Comparison of ENCODE assay signal across 9 mouse cellular contexts in the genomic region with DNA sequence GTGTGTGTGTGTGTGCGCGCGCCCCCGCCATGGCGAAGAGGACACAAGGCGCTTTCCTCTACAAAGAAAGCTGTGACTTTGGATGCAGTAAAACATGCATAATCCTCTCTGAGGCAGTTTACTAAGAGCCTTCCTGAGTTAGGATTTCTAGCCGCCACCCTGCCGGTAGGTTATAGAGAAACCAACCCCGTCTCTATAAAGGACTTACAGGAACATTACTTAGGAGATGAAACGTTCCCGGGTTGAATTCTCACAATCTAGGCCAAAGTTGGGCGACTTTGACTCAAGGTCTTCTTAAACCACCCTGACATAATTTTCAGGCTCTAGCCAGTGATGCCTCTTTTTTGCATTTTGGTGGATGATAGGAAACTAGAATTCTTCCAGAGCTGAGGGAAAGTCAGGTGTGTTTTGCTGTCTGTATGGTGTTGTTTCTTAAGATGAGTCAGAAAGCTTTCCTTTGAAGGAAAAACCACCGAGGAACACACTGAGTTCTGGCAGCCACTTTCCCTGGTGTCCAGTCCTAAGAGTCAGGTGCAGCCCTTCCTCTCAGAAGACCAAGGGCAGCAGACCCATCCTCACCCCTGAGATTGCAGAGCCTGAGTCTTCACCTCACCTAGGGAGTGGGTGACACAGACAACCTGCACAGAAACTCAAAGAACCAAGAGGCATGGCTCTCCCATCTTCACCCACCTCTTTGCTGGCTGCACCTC. TPM values are rescaled to one million over a fixed set of nuclear protein-coding genes. Genes with fewer than 3 reads are reported as not detected.
A peak's percentile ranks its signal among the peaks of the same experiment; 100 is the strongest.
DNase-seq lines count a peak whose midpoint lies in the region; ATAC-seq and TF ChIP-seq lines count a peak whose summit lies in the region.
"Had no signal": no experiment of that assay in that cellular context is flagged by ENCODE, and none has a peak within 500 bp of the region (broad histone marks: within the 10 kb centered on the region; RNA-seq: fewer than 3 reads in every experiment).

No protein-coding gene starts in this region.

- H3K4me2 ChIP-seq in heart, embryonic 13.5 days: peak overlapping the region; percentile 98
- peak overlapping the region; percentile 85 for H3K4me2 ChIP-seq in forebrain, embryonic 16.5 days (ENCODE audit: low read length)
- peak overlapping the region; percentile 90 for H3K4me2 ChIP-seq in liver, postnatal 0 days (ENCODE audit: low read depth, low read length)

- peak overlapping the region; percentile 83 for H3K4me3 ChIP-seq in heart, embryonic 13.5 days
- peak overlapping the region; percentile 62 for H3K4me3 ChIP-seq in ES-Bruce4 (ENCODE audit: low read depth, low read length)
- H3K4me3 ChIP-seq in forebrain, embryonic 16.5 days (replicated peaks; ENCODE audit: low read length): peak overlapping the region; percentile 63
- H3K4me3 ChIP-seq in liver, postnatal 0 days (ENCODE audit: low read depth, low read length): peak overlapping the region; percentile 73

- peaks cover 82% of the 10 kb centered on the region for H3K4me1 ChIP-seq in heart, embryonic 13.5 days
- H3K4me1 ChIP-seq in ES-Bruce4 (ENCODE audit: control insufficient read depth, insufficient read depth, low read length): peaks cover 18% of the 10 kb centered on the region
- peaks cover 36% of the 10 kb centered on the region for H3K4me1 ChIP-seq in forebrain, embryonic 16.5 days (replicated peaks; ENCODE audit: control insufficient read depth, insufficient read depth, low read length)
- H3K4me1 ChIP-seq in liver, postnatal 0 days (ENCODE audit: insufficient read depth): peaks cover 73% of the 10 kb centered on the region

- H3K27ac ChIP-seq in heart, embryonic 13.5 days (replicated peaks): peak overlapping the region; percentile 99
- H3K27ac ChIP-seq in ES-Bruce4 (ENCODE audit: insufficient read depth, low read length): peak overlapping the region; percentile 52
- H3K27ac ChIP-seq in forebrain, embryonic 16.5 days (ENCODE audit: low read length): peak overlapping the region; percentile 77; the same call in 1 of the 2 replicates
- H3K27ac ChIP-seq in liver, postnatal 0 days (ENCODE audit: low read depth): peak overlapping the region; percentile 98

- WGBS in heart, embryonic 13.5 days: 2% methylated on average over 13 of the region's 13 CpGs
- WGBS in forebrain, embryonic 16.5 days: 2% methylated on average over 13 of the region's 13 CpGs
- WGBS in liver, postnatal 0 days (ENCODE audit: insufficient replicate concordance): under 1% methylated on average over 10 of the region's 13 CpGs

- H3K27me3 ChIP-seq in heart, embryonic 13.5 days (replicated peaks): no peaks in the 10 kb centered on the region
- no peaks in the 10 kb centered on the region for H3K27me3 ChIP-seq in ES-Bruce4 (ENCODE audit: control insufficient read depth, insufficient read depth, low read length, poor library complexity, severe bottlenecking)
- no peaks in the 10 kb centered on the region for H3K27me3 ChIP-seq in forebrain, embryonic 16.5 days (replicated peaks; ENCODE audit: control insufficient read depth, insufficient read depth, low read length)
- no peaks in the 10 kb centered on the region for H3K27me3 ChIP-seq in liver, postnatal 0 days (ENCODE audit: insufficient read depth, low read length)
- H3K27me3 ChIP-seq: Patski had no signal

- no peak for TF ChIP-seq POLR2A in ES-Bruce4 (IDR thresholded peaks at IDR 0.05; ENCODE audit: insufficient read depth, low read length)

- no peak for TF ChIP-seq CTCF in ES-Bruce4 (IDR thresholded peaks at IDR 0.05; ENCODE audit: low read depth, low read length)
- no peak for TF ChIP-seq CTCF in liver, postnatal 0 days (IDR thresholded peaks at IDR 0.05; ENCODE audit: low read depth)

- no peak for ATAC-seq in heart, embryonic 13.5 days (ENCODE audit: extremely low read depth, insufficient number of reproducible peaks, low FRiP score, low TSS enrichment)
- ATAC-seq in forebrain, embryonic 16.5 days: no peak; the same call in 1 of the 2 replicates
- ATAC-seq in liver, postnatal 0 days: no peak
- ATAC-seq in megakaryocyte-erythroid progenitor cell, adult 5-6 weeks (replicated peaks; ENCODE audit: low FRiP score, low TSS enrichment, poor library complexity, severe bottlenecking): no peak

- H3K9ac ChIP-seq in heart, embryonic 13.5 days: peak overlapping the region; percentile 96
- H3K9ac ChIP-seq in ES-Bruce4 (ENCODE audit: low read depth, poor library complexity, severe bottlenecking): peak overlapping the region; percentile 94
- peak overlapping the region; percentile 85 for H3K9ac ChIP-seq in forebrain, embryonic 16.5 days (replicated peaks; ENCODE audit: low read depth, low read length)
- H3K9ac ChIP-seq in liver, postnatal 0 days (replicated peaks): peak overlapping the region; percentile 96

- TF ChIP-seq EP300 in ES-Bruce4 (IDR thresholded peaks at IDR 0.05; ENCODE audit: insufficient read depth, low read depth, low read length): no peak
- no peak for TF ChIP-seq EP300 in liver, postnatal 0 days (IDR thresholded peaks at IDR 0.05; ENCODE audit: low read depth)

- H3K9me3 ChIP-seq in heart, embryonic 13.5 days: no peaks in the 10 kb centered on the region
- no peaks in the 10 kb centered on the region for H3K9me3 ChIP-seq in ES-Bruce4 (replicated peaks; ENCODE audit: control insufficient read depth, insufficient read depth, low read length, poor library complexity, severe bottlenecking)
- H3K9me3 ChIP-seq in forebrain, embryonic 16.5 days (ENCODE audit: control insufficient read depth, low read length): no peaks in the 10 kb centered on the region
- H3K9me3 ChIP-seq in liver, postnatal 0 days (ENCODE audit: low read length): no peaks in the 10 kb centered on the region

- DNase-seq in heart, postnatal 4 days: no peak
- no peak for DNase-seq in liver, postnatal 0 days
- no peak for DNase-seq in adrenal gland, adult 18-20 months (ENCODE audit: low spot score in 2 of 2)
- no peak for DNase-seq in right cerebral cortex, postnatal 25 days

- no peaks in the 10 kb centered on the region for H3K36me3 ChIP-seq in heart, embryonic 13.5 days
- H3K36me3 ChIP-seq in ES-Bruce4 (ENCODE audit: control insufficient read depth, insufficient read depth, low read length, poor library complexity, severe bottlenecking): no peaks in the 10 kb centered on the region
- no peaks in the 10 kb centered on the region for H3K36me3 ChIP-seq in forebrain, embryonic 16.5 days (ENCODE audit: control insufficient read depth, insufficient read depth)
- H3K36me3 ChIP-seq in liver, postnatal 0 days (replicated peaks; ENCODE audit: insufficient read depth, low read length): 0 out of 2 replicates have a peak, but pooled peaks cover 2% of the 10 kb centered on the region

RNA-seq across cellular contexts. Expression of gene Elmsan1, which starts 24.1 kb away (rescaled TPM):
- polyA plus RNA-seq in heart, embryonic 13.5 days (2015; fragmentation: Nextera tagmentation; extraction: Ambion mirVana): 6.8 and 7.3 TPM in 2 replicates
- 10 to 100 TPM; 18.5 to 18.6 TPM for total RNA-seq in heart, postnatal 4 days (2021)
- polyA plus RNA-seq in ES-Bruce4 (2011; ENCODE audit: insufficient read depth, insufficient read length, low read depth, missing spikeins): 28.3 and 30.1 TPM in 2 replicates
- 3.8 and 4.4 TPM in 2 replicates for polyA plus RNA-seq in forebrain, embryonic 16.5 days (2015; fragmentation: Nextera tagmentation; extraction: Ambion mirVana)
- 2.6 and 2.8 TPM in 2 replicates for polyA plus RNA-seq in liver, postnatal 0 days (2015; fragmentation: Nextera tagmentation; extraction: Ambion mirVana)
- 29.6 and 42.1 TPM in 2 replicates for total RNA-seq in megakaryocyte-erythroid progenitor cell, adult 5-6 weeks (2014; fragmentation: Nextera tagmentation)
- total RNA-seq in megakaryocyte-erythroid progenitor cell, adult 5-6 weeks (2017): 12.9 and 13.2 TPM in 2 replicates
- 10 to 100 TPM; 17.5 to 20.6 TPM for total RNA-seq in adrenal gland, adult 18-20 months (2021)

RNA-seq across cellular contexts. Expression of gene Pnma1, which starts 46.3 kb away (rescaled TPM):
- polyA plus RNA-seq in heart, embryonic 13.5 days (2015; fragmentation: Nextera tagmentation; extraction: Ambion mirVana): 0.48 and 0.65 TPM in 2 replicates
- total RNA-seq in heart, postnatal 4 days (2021): under 1 TPM; 0.54 to 0.62 TPM
- polyA plus RNA-seq in ES-Bruce4 (2011; ENCODE audit: insufficient read depth, insufficient read length, low read depth, missing spikeins): 0.38 TPM in 1 of 2 replicates, not detected in the other
- 5.3 and 7.2 TPM in 2 replicates for polyA plus RNA-seq in forebrain, embryonic 16.5 days (2015; fragmentation: Nextera tagmentation; extraction: Ambion mirVana)
- 0.28 and 0.35 TPM in 2 replicates for polyA plus RNA-seq in liver, postnatal 0 days (2015; fragmentation: Nextera tagmentation; extraction: Ambion mirVana)
- not detected in 2 replicates for total RNA-seq in megakaryocyte-erythroid progenitor cell, adult 5-6 weeks (2014; fragmentation: Nextera tagmentation)
- 1.2 TPM in 1 of 2 replicates, not detected in the other for total RNA-seq in megakaryocyte-erythroid progenitor cell, adult 5-6 weeks (2017)
- under 1 TPM; 0.26 to 0.36 TPM for total RNA-seq in adrenal gland, adult 18-20 months (2021)
